Mouse (Mus musculus) liver, postnatal 0 days (tissue): ENCODE data around the gene Pde4d.

ENCODE experiments used
- CTCF ChIP-seq: sonication (generic); IDR thresholded peaks from 2 replicates; pipeline ENCODE4 v1.5.1; 2016; ENCODE audit warnings: antibody characterized with exemption, low read depth
- EP300 ChIP-seq: IDR thresholded peaks from 2 replicates; pipeline ENCODE4 v1.6.1; 2016; ENCODE audit warnings: antibody characterized with exemption, low read depth, mild to moderate bottlenecking

DNA sequence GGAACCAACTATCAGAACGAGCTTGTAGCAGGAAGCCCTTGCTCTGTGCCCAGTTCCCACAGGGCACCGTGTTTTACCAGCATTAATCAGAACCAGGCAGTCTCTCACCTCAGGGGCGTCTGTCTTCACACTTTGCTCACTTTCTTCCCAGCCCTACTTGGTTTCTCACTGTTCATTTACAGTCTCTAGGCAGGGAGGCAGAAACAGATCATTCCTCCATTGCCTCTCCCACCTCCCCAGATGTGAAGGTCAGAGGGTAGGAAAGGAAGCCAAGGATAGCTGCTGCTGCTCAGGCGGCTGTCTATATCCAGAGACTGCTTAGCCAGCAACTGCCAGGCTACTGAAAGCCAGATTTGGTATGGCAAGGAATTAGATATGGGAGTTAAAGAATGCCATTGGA is 1508.2 kb downstream of the Pde4d start:
- TF ChIP-seq EP300, result no peak
- TF ChIP-seq CTCF, result no peak
